Mouse (Mus musculus): ENCODE measurements at regions not wholly inside any gene's neighbourhood (a gene's known extent, or its start where the extent isn't known, plus 50 kb on each side); places are given as distances from the start of the nearest gene placed in this dataset.

- TF ChIP-seq GATA1 (IDR thresholded peaks at IDR 0.05; ENCODE audit: low read length) (no peak), TAL1 (IDR thresholded peaks at IDR 0.05; ENCODE audit: low read length) (no peak)
These were observed 53.6 kb upstream of the Tmpo start for GRCm38 (mm10) chr10:91234709-91235108.
